Mouse (Mus musculus) cerebellum, adult 11 months (tissue): ENCODE results near the gene Samsn1.
"Not testable (repeated sequence)": the region's sequence is repeated elsewhere in the genome, so short reads cannot be mapped to it uniquely, and the experiment has no call there.

Experiments used
- DNase-seq: peaks from one replicate; pipeline ENCODE4 v3.0.0; 2022

Gene Samsn1

GRCm38 (mm10) chr16:75872241-75872640 lies 149.8 kb downstream of the Samsn1 start:
- no peak for DNase-seq

GRCm38 (mm10) chr16:75867400-75867799 lies 154.7 kb downstream of the Samsn1 start:
- DNase-seq = no peak

- no peak for DNase-seq
Observed at GRCm38 (mm10) chr16:75865505-75865904, 156.6 kb downstream of the Samsn1 start.

- DNase-seq = no peak
Observed at GRCm38 (mm10) chr16:75864673-75865072, 157.4 kb downstream of the Samsn1 start.

- DNase-seq = no peak
Observed at GRCm38 (mm10) chr16:75856343-75856742, 165.7 kb downstream of the Samsn1 start.

GRCm38 (mm10) chr16:75855402-75855801 lies 166.7 kb downstream of the Samsn1 start:
- no peak for DNase-seq

- no peak for DNase-seq
Observed at GRCm38 (mm10) chr16:75853556-75854271, 168.4 kb downstream of the Samsn1 start.

- no peak for DNase-seq
Observed at GRCm38 (mm10) chr16:75852485-75852884, 169.6 kb downstream of the Samsn1 start.

GRCm38 (mm10) chr16:75849039-75849438 lies 173.0 kb downstream of the Samsn1 start:
- DNase-seq = no peak

- DNase-seq = no peak
Observed at GRCm38 (mm10) chr16:75843653-75844062, 178.4 kb downstream of the Samsn1 start.

GRCm38 (mm10) chr16:75843031-75843430 lies 179.1 kb downstream of the Samsn1 start:
- no peak for DNase-seq

GRCm38 (mm10) chr16:75842569-75842968 lies 179.5 kb downstream of the Samsn1 start:
- no peak for DNase-seq

- DNase-seq = no peak
Observed at GRCm38 (mm10) chr16:75837728-75838451, 184.2 kb downstream of the Samsn1 start.

GRCm38 (mm10) chr16:75831390-75831789 lies 190.7 kb downstream of the Samsn1 start:
- no peak for DNase-seq

GRCm38 (mm10) chr16:75826949-75827348 lies 195.1 kb downstream of the Samsn1 start:
- not testable (repeated sequence) for DNase-seq

- DNase-seq = no peak
Observed at GRCm38 (mm10) chr16:75826498-75826897, 195.6 kb downstream of the Samsn1 start.

GRCm38 (mm10) chr16:75823226-75823625 lies 198.9 kb downstream of the Samsn1 start:
- no peak for DNase-seq

GRCm38 (mm10) chr16:75820963-75821362 lies 201.1 kb downstream of the Samsn1 start:
- no peak for DNase-seq
